Mouse (Mus musculus) left cerebral cortex, adult 9 months (tissue): ENCODE data around the gene Tmem235.

ENCODE experiments used
- DNase-seq, 2 experiments: peaks; one replicate each; pipeline ENCODE4 v3.0.0; 2022; ENCODE audit warnings: low spot score in 2 of 2

The Tmem235 gene

DNA sequence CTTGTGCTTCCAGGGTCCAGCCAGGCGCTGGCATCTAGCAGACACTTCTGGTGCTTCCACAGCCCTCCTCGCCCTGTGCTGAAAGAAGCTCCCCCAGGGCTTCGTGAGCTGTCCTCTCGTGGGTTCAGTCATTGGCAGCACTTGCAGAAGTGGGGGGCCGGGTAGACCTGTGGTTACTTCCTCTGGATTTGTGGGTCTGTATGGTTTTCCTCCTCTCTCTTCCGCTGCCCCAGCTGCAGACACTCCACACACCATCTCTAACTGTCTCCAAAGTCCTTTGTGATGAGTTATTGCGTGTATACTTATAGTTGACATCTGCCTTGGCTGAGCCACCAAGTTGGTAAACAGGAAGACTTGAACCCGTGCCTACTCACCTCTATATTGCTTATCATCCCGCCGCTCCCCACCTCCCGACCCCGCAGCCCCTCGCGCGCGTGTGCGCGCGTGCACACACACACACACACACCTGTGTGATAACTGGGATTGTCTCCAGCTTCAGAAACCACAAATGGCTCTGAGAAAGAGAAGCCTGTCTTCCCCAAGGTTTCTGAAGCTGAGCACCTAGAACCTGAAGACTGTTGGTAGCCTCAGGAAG lies 31.1 kb downstream of the Tmem235 start:
- DNase-seq: no peak

DNA sequence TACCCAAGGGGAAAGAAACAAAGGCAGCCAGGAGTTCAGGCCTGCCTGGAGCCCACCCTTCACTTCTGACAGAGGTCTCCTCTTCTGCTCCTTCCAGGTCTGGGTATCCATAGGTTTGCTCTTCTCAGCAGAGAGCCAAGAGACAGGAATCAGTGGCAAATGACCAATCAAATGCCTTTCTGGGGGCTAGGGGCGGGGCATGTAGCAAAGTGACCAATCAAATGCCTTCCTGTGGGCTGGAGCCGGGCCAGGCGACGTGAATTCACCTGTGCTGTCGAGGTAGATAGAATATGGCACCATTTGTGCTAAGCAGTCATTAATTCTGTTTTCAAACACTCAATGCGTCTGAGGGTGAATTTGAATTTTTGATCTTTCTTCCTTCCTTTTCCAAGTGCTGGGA lies 31.6 kb downstream of the Tmem235 start:
- no peak for DNase-seq

DNA sequence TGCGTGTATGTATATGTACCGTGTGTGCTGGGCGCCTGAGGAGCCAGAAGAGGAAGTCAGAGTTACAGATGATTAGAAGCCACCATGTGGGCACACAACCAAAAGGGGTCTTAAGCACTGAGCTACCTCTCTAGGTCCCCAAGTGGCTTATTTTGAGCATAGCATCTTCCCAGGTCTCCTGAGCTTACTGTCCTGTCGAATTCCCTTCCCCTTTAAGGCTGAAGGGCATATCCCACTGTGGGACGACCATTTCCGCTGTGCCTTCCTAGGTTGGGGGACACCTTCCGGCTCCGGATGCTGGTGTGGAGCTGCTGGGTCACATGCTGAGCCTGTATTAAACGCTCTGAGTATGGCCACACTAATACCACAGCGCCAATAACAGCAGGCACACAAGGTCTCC lies 34.1 kb downstream of the Tmem235 start:
- DNase-seq: no peak

DNA sequence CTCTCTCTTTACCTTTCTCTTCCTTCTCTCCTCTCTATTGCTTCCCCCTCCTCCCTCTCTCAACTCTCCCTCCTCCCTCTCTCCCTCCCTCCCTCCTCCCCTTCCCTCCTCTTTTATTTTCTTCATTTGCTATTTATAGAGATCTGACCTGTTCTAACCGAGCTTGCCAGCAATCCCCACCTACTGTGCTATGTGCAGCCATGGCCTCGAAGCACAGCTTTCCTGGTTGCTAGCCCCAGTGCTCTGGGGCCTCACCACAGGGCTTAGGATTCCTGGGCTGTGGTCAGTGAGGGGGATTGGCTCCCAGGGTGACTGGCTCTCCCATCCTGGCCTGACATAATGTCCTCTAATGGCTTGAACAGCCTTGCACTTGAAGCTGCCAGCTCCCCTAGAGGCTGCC lies 36.0 kb downstream of the Tmem235 start:
- DNase-seq: no peak

DNA sequence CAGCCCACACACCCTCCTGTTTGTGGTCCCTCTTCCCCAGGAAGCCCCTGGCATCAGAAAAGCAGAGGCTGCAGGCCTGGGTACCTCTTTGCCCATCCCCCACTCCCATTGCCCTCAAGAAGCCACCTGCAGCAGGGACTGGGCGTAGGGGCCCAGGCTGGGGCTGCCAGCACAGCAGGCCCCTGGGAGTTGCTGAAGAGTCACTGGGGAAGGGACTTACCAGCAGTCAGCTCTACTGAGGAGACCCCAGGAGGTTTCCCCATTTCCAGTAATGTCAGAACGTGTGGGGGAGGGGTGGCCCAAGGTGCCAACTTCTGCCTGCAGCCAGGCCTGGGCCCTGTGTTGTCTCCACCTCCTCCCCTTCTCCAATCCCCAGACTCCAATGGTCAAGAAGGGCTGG lies 41.7 kb downstream of the Tmem235 start:
- no peak for DNase-seq

DNA sequence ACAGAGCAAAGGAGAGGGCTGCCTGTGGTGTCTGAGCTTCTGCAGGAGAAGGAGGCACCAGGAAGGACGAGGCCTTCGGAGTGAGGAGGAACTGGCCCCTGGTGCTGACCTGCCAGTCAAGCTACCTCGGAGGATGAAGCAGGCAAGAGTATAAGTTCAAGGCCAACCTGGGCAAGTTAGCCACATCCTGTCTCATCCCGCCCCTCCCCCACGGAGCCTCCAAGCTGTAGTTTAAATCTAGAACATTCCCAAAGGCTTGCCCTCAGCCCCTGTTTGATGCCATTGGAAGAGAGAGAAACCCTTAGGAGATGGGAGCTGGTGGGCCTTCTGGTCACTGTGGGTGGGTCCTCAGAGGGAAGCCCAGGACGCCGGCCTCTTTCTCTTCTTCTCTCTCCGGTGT lies 43.9 kb downstream of the Tmem235 start:
- no peak for DNase-seq

DNA sequence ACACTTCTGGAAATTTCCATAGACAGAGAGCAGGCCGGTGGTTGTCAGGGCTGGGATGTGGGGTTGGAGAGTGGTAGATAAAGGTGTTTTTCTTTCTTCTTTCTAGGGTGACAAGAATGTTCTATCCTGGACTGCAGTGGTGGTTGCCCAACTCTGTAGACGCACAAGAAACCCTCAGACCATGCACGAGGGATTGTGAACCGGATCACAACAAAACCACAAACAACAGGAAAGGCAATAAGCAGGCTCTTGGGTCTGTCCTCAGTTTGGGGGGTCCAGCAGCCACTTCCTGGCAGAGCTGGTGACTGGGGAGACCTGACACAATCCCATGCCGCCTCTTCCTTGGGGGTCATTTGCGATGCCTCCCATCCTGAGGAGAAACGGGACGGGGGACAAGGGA lies 48.8 kb downstream of the Tmem235 start:
- no peak for DNase-seq

DNA sequence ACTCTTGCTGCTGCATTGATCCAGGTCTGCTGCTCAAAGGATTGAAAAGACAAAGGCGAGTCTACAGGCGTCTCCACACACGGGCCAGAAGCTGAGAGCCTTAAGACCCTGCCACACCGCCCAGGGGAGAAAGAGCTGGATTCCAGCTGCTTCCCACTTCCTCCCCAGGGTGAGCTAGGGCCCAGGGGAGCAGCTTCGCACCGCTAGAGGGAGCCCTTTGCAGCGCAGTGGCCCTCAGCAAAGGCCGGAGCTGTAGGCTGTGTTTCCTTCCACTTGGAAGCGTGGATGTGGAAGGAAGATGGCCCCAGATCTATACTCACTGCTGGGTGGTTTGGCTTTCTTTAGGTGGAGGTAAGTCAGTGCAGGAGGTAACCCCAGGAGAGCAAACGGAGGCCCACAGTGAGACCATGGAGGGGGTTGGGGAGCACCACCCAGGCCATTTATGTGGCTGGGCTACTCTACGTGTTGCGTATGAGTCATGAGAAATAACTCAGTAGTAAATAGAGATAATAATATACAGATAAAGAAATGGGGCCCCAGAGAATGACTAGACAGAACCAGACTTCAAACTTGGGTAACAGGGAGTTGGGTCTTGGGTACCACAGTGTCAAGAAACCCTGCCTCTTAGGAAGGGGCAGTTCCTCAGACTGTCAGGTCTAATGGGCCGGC lies 52.3 kb downstream of the Tmem235 start:
- DNase-seq: peak in 1 of 2 experiments; percentile 84

DNA sequence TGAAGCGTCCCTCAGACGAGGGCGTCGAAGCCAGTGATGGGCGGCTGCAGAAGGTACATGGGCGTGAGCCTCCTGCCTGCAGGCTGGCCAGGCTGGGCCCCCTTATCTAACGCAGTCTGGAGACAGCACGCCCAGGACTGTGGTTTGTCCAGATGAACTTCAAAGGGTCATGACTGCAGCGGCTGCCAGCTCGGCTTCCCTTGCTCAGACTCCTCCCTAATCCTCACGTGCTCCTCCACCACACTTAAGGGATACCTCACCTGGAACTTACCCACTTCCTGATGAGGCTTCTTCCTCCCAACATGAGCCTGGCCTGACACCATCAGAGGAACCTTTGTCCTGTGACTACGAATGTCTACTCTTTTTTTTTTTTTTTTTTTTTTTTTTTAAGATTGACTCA lies 54.0 kb downstream of the Tmem235 start:
- no peak for DNase-seq
